Mouse (Mus musculus): Measurements from ENCODE around the gene Ptger3.

Gene Ptger3

DNA sequence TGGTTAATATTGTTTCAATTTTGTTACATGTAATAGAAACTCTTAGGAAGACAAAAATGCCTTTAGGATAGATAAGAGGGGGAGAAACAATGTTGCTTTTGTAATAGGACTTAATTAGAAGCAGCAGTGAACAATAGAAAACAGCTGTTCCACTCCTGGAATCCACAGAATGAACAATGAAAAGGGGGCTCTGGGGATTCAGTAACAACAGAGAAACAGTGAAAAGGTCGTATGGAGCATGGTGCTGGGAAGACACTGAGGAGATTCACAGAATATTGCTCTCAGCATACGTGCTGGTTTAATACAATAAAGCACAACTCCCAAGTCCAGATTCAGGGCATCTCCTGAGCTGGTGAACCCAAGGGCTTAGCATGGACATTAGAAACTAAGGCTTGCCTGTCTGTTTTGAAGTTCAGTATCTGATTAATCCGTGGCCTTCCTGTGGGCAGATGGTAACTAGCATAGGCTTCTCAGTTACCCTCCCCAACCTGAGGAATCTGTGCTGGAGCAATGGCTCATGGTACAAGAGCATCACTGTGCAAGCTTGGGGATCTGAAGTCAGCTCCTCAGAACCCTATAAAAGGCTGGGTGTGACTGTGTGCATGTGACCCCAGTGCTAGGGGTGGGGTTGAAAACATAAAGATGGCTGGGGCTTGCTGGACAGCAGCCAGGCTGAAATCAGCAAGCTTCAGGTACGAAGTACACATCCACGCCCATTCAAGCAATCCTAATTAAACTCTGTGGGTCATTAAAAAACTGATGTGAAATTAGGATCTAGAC, 16.1 kb downstream of the Ptger3 start:
- DNase-seq, result no peak

DNA sequence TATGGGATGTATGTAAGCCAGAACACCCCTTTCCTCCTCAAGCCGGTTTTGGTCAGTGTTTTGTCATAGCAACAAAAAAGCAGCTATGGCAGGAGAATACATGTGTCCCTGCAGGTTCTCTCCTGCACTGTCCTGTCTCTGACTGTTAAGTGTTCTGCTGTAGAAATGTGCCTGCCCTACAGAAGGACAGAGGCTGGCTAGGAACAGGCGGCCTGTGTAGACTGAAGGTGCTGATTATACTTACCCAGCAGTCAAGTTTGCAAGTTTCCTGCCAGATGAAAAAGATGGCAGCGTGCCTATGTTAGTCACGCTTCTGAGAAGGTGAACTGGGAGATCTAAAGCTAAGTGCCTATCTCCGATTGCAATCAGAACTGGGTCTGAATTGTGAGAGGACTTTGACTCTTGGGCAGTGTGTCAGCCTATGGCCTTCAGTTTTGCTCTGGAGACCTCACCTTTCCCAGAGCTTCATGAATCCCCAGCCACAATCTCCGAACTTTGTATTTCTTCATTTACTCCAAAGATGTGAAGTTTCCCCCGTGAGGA, 31.2 kb downstream of the Ptger3 start:
- no peak for DNase-seq

DNA sequence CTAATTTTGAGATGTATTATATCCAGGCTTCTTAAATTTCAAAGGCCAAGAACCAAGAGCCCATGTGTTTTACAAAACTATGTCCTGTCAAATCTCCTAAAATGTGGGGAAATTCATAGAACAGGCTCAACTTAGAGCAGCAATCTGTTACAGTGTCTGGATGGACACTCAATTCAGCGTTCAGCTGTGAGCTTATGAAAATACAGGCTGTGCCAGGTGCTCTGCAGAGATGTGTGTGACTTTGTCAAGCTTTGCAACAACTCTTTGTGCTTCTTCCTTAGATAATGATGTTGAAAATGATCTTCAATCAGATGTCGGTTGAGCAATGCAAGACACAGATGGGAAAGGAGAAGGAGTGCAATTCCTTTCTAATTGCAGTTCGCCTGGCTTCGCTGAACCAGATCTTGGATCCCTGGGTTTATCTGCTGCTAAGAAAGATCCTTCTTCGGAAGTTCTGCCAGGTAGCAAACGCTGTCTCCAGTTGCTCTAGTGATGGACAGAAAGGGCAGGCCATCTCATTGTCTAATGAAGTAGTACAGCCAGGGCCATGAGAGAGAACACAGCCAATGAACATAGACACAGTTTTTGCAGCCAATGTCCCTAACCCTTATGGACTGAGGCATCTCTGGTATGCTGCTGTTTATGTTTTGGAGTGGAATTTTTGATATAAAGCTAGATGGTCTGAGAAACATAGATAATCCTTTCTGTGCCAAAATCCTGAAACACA, 38.2 kb downstream of the Ptger3 start:
- DNase-seq, result no peak

DNA sequence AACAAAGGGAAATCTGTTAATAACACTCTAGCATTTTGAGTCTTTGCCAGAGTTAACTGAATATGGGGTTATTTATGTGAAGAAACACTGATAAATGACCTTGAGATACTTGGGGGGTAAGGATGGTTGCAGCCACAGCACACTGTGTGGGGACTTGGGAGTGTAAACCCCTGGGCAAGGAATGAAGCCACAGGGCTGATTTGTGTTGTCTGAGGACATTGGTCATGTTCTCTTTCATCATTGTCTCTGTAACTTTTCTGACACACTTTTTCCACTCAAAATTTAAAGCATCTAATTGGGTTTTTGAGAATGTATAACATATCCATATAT, 38.7 kb downstream of the Ptger3 start:
- no peak for DNase-seq

DNA sequence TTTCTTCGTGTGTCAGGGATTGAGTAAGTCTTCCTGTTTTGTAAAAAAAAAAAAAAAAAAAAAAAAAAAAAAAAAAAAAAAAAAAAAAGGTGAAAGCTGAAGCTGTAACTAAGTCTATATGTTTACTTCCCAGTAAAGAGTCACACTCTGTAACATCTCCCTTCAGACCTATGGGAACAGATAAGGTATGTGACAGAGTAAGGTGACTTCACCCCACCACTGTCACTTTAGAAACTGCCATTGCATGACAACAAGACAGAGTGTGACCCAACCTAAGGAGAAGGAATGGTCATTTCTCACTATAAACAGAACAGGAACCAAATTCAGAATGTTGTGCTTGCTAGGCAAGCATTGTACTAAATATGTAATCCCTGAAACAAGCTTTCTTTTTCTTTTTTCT, 46.9 kb downstream of the Ptger3 start:
- DNase-seq, result no peak

DNA sequence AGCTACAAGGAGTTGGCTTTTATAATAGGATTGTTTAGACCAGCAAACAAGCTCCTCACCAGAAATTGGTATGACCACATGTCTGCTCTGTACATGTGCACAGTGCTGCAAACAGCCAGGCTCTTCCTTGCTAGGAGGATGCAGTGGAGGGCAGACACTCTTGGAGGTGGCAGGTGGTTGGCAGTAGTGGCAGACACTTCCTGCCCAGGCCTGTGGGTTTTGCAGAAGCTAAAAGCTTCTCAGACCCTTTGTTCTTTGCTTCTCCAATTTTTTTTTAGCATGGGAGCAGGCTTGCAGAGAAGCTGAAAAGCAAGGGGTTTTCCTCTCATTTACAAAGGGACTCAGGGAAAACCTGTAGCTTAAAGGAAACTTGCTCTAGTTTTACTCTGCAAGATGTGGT, 50.3 kb downstream of the Ptger3 start:
- no peak for DNase-seq

DNA sequence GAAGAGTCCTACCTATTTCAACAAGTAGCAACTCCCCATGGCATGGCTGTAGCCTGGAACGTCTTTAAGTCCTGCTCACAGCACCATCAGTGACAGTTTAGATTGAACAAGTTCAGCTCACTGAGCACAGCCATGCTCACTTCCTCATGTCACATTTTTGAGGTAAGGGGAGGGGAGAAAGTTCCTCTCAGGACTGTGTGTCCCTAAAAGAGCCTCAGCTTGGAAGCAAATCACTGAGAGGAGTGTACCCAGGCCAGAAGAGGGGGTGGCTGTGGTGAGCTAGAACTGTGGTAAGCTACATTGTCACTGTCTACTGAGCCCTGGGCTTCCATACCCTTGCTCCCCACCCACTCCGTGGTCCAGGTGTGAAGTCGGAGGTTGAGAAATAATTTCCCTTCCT, 60.7 kb downstream of the Ptger3 start:
- no peak for DNase-seq

DNA sequence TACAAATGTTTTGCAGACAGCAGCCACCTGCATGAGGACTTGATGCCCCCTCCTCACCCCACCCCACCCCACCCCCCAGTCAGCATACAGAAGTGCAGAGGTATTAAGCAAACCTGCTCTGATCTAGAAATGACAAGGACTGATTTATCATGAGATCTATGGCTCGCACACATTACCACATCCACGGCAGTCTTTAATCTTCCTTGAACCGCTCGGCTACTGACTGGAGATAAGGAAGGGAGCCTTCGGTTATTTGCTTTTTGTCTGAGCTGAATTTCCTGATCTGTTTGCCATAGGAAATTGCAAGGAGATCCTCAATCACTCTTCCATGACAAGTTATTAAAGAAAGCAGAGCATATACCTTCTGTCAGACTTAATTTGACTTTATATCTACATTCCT, 64.0 kb downstream of the Ptger3 start:
- no peak for DNase-seq

DNA sequence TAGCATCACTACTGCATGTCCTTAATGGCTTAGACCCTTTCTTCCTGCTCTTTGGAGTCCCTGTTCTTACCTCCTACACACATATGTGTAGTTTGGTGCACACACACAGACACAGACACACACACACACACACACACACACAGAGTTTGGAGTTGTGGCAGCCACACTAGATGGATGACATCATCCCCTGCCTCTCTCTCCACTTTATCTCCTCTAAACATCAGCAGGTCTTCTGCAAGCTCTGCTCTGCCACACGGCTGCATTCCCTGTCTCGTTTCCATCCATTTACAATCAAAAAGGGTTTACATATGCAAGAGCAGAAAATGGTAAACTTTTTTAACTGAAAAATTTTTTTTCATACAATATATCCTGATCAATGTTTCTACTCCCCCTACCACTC, 64.7 kb downstream of the Ptger3 start:
- DNase-seq, result no peak

DNA sequence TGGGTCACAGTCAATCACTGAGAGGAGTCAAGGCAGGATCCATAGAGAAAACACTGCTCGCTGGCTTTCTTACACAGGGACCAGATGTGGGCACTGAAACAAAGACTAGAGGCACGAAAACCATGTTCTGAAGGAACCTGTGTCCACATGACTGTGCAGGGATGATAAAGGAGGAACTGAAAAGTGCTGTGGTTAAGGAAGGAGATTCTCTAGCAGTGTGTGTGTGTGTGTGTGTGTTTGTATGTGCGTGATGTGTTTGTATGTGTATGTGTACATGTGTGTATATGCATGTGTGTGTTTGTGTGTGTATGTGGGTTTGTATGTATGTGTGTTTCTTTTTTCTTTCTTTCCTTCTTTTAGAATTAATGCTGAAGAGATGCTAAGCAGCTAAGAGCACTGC, 67.7 kb downstream of the Ptger3 start:
- no peak for DNase-seq

DNA sequence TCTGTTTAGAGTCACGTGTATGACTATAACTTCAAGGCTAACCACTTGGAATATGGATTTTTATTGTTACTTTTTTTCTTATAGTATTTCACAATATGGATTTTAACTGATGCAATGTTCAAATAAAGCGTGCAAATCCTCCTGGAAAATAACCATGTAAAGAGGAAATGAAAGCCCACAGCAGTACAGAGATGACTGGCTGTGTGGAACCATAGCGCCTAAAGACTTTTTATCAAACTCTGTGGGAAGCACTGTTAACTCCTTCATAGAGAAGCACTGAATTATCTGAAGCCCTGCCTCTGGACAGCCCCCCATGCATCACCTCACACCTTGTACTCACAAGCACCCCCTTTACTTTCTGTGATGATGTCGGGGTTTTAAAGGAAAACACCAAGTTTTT, 69.0 kb downstream of the Ptger3 start:
- no peak for DNase-seq

DNA sequence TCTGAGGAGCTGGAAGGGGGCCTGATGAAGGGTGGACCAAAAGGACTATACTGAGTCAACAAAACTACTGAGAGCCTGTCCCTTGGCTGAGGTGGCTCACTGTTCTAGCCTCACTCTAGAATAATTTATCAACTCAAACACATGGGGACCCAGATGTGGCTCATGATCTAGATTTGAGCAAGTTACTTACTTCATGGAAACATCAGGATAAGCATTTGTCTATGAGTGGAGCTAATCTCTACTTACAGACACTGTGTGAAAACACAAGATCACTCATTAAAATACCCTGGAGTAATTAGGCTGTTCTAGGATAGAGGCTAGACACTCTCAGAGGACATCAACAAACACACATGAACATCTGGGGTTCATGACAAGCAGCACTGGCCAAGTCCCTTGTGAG, 70.2 kb downstream of the Ptger3 start:
- no peak for DNase-seq

DNA sequence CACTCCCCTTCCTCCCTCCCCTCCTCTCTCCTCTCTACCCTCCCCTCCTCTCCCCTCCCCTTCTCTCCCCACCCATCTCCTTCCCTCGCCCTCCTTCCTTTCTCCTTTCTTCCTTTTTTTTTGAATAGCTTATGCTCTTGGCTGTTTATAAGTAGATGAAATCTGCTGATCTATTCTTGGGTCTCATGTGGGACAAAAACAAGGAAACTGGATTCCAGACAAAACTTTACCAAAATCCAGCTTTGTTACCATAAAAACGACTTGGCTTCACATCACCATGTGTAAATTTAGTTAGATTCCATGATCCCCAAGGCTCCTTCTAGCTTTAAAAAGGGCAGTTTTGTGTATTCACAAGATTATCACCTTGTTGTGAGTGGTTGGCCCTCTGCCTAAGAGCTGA, 70.6 kb downstream of the Ptger3 start:
- DNase-seq, result no peak

DNA sequence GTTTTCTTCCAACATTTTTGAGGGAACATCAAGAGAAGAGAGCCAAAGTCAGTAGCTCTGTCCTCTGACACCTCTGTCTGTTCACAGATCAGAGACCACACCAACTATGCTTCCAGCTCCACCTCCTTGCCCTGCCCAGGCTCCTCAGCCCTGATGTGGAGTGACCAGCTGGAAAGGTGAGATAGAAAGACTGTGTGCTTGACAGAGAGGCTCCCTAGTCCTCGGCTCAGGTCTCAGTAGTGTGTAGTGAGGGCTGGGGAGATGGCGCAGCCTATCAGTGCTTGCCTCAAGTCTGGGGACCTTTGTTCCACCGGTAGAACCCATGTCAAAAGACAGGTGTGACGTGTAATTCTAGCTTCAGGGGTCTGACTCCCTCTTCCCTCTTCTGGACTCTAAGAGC, 74.9 kb downstream of the Ptger3 start:
- no peak for DNase-seq

DNA sequence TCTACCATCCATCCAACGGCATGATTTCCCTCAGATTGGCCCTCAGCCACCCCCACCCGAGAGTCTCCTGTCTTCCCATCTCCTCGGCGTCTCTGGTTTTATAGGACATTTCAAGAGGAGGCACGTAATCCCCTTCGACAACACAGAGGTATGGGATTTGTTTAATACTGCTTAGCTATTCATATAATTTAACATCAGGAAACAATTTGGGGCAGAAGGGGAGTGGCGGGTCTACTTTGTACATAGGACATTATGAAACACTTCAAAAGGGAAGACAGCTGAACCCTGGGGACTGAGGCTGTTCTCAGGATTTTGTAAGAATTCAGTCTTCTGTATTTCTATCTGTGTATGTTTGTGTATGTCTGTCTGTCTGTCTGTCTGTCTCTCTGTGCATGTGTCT, 94.9 kb downstream of the Ptger3 start:
- no peak for DNase-seq

DNA sequence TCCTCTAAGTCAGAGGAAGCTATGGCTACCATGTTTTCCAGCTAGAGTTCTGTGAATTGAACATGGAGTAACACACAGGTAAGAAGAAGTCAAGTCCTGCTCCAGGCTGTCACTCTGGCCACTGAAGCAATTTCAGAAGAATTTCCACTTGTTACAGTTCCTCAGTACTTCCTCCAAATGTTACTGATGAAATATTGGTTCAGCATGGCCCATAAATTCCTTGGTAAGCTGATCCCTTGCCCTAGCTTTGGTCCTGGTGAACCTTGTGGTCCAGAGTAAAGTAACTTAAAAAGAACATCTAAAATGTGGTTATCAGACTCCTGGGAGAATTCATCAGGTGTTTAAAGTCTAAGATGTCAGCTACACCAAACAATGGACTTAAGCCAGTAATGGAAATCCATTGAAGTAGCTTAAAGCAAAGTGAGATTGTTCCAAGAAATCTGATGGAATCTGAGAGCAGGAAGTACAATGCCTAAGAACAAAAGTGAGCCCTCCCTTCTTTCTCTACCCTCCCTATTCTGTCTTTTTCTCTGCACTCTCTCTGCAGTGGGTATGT, 97.9 kb downstream of the Ptger3 start:
- no peak for DNase-seq

DNA sequence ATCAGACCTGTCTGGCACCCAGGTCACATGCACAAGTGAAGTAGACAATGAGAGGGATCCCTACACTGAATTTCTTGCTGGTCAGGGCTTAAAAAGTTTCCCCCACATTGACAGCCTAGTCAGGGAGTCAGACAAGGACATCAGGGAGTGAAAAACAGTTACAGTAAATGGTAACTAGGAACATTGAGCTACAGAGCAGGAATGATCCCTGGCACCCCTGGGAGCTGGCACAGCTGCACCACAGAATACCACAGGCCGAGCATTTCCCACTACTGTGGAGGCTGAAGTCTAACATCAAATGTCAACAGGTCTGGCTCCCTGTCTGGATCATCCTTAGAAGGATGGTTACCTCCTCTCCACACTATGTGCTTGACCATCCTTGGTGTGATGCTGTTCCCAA, 98.8 kb downstream of the Ptger3 start:
- DNase-seq, result no peak

DNA sequence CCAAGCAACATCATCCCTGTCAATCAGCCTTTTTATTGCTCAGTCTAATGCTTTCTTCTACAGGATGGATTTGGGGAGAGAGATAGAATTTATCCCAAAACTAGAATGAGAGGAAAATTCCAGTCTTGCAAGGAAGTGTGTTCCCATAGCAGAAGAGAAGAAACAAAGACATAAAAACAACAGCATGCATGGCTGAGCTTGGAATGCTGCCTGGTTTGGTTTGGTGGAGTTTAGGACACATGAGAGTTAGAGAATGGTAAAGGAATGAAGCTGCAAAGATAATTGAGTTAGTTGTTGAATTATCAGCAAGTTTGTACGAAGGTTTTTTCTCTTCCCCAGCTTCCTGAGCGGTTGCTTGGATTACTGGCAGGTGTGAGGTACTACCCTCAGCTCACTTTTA, 99.5 kb downstream of the Ptger3 start:
- DNase-seq, result no peak

DNA sequence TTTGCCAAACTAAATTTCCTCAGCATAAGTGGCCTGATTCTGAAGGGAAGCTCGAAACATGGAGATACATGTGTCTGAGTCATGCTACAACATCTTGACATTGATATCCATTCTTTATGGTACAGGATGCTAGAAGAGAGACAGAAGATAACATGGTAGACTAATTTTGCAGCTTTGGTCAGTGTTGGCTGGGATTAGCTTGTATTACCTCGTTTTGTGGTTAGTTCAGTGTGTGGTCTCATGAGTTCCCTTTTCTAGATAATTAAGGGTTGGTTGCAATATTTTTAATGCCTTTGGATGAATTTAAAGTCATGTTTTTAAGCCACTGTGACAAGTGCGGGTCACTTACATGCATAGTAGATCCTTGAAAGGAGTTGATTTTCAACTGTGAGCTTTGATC, 119.4 kb downstream of the Ptger3 start:
- DNase-seq, result no peak

DNA sequence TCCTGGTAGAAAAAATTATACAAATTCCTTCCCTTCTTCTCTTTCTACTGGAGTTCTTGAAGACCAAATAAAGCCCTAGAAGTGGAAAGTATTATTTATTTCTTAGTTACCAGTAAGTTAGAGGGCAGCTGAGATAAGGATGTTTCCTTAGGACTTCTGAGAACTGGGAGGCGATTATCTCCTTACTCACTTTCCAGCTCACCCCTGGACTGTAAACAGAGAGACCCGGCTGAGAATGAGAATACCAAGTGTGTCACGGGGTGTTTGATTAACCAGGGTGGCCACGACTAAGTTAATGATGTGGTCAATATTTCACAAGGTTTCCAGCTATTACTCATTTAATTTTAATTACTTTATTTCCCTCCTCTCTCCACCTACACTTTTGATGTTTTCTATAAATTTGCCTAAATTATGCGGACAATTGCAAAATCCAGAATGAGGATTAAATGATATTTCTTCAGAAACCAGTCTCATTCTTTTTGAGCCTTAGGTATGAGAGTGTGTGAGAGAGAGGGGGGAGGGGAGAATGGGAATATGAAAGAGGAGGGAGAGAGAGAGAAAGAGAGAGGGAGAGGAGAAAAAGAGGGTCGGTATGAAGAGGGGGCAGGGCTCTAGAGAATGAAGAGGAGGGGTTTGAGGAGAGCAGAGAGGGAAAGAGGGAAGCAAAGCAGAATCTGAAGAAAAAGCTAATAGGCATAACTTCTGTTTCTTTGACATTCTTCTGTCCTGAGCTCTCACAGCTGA, 121.9 kb downstream of the Ptger3 start:
- no peak for DNase-seq

All from right cerebral cortex, adult 18-20 months (tissue).